Mouse (Mus musculus): ENCODE measurements at regions not wholly inside any gene's neighbourhood (a gene's known extent, or its start where the extent isn't known, plus 50 kb on each side); places are given as distances from the start of the nearest gene placed in this dataset. TPM values are rescaled to one million over a fixed set of nuclear protein-coding genes. Genes with fewer than 3 reads are reported as not detected.

GRCm38 (mm10) chr1:190250574-190251246 lies 80.2 kb upstream of the Prox1 start:
- H3K4me3 ChIP-seq, result no peak overlapping the region
- no peak overlapping the region for H3K27ac ChIP-seq
- WGBS, result 42% methylated on average over 13 of the region's 13 CpGs
- no peak overlapping the region for H3K4me2 ChIP-seq (replicated peaks)
- H3K9me3 ChIP-seq, result peaks cover 10% of the 10 kb centered on the region; the same call in 1 of the 2 replicates
- H3K27me3 ChIP-seq, result no peaks in the 10 kb centered on the region
- no peak for ATAC-seq (ENCODE audit: insufficient number of reproducible peaks, insufficient read depth, low FRiP score, low TSS enrichment)
- H3K36me3 ChIP-seq, result no peaks in the 10 kb centered on the region
- 0 out of 2 replicates have a peak, but pooled peaks cover 3% of the 10 kb centered on the region for H3K4me1 ChIP-seq
- no peak overlapping the region for H3K9ac ChIP-seq

GRCm38 (mm10) chr1:190242526-190242925 lies 72.0 kb upstream of the Prox1 start:
- no peak overlapping the region for H3K27ac ChIP-seq
- H3K4me1 ChIP-seq, result no peaks in the 10 kb centered on the region
- ATAC-seq (ENCODE audit: insufficient number of reproducible peaks, insufficient read depth, low FRiP score, low TSS enrichment), result no peak
- WGBS, result 84% methylated on average over 7 of the region's 7 CpGs
- no peak overlapping the region for H3K4me2 ChIP-seq (replicated peaks)
- H3K9ac ChIP-seq, result no peak overlapping the region
- H3K36me3 ChIP-seq, result no peaks in the 10 kb centered on the region
- H3K27me3 ChIP-seq, result no peaks in the 10 kb centered on the region
- no peak overlapping the region for H3K4me3 ChIP-seq
- H3K9me3 ChIP-seq, result no peaks in the 10 kb centered on the region

DNA sequence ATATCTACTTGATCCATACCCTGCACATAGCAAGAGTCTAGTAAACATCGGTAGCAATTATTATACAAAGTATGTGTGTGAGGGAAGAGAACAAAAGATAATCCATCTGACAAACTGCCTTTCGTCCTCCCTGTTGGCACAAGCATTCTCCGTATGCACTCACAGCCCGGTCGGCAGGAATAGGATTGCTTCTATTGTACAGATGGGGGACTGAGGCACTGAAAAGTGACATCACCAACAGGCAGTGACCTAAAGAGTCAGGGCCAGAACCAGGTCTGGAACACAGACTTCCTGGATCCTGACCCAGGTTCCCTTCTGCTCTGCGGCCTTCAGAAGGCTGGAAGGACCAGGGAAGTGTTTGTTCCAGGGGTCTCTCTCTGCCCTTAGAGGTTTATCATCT lies 69.3 kb upstream of the Prox1 start:
- H3K4me3 ChIP-seq, result no peak overlapping the region
- H3K4me2 ChIP-seq (replicated peaks), result no peak overlapping the region
- H3K27me3 ChIP-seq, result no peaks in the 10 kb centered on the region
- WGBS, result 87% methylated on average over 6 of the region's 6 CpGs
- H3K9me3 ChIP-seq, result no peaks in the 10 kb centered on the region
- ATAC-seq (ENCODE audit: insufficient number of reproducible peaks, insufficient read depth, low FRiP score, low TSS enrichment), result no peak
- H3K27ac ChIP-seq, result no peak overlapping the region
- H3K4me1 ChIP-seq, result no peaks in the 10 kb centered on the region
- no peak overlapping the region for H3K9ac ChIP-seq
- H3K36me3 ChIP-seq, result no peaks in the 10 kb centered on the region

DNA sequence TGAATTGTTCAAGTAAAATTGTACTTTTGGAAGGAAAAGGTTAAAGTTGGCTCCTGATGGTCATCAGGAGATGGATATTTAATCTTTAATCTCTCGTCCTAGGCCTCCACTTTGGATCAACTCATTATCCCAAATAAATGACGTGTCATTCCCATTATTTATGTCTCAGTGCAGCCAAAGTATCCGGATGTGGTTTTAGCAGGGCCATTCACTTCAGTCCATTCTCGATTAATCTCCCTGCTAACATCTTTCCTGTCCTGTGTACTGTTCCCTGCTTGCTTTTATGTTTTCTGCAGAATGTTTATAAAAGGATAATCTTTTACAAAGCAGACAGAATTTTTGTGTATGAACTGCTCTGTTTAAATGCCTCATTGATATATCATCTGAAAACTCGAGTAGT lies 60.4 kb upstream of the Prox1 start:
- H3K4me3 ChIP-seq, result no peak overlapping the region
- H3K9me3 ChIP-seq, result peaks cover 2% of the 10 kb centered on the region; the same call in 1 of the 2 replicates
- H3K27me3 ChIP-seq, result no peaks in the 10 kb centered on the region
- no peaks in the 10 kb centered on the region for H3K36me3 ChIP-seq
- no peak overlapping the region for H3K9ac ChIP-seq
- WGBS, result 71% methylated on average over 5 of the region's 5 CpGs
- no peak overlapping the region for H3K27ac ChIP-seq
- no peak for ATAC-seq (ENCODE audit: insufficient number of reproducible peaks, insufficient read depth, low FRiP score, low TSS enrichment)
- H3K4me2 ChIP-seq (replicated peaks), result no peak overlapping the region
- no peaks in the 10 kb centered on the region for H3K4me1 ChIP-seq

- ATAC-seq (ENCODE audit: insufficient number of reproducible peaks, insufficient read depth, low FRiP score, low TSS enrichment), result no peak
- H3K27me3 ChIP-seq, result no peaks in the 10 kb centered on the region
- H3K27ac ChIP-seq, result no peak overlapping the region
- H3K4me1 ChIP-seq, result no peaks in the 10 kb centered on the region
- peaks cover 8% of the 10 kb centered on the region for H3K9me3 ChIP-seq
- H3K4me3 ChIP-seq, result no peak overlapping the region
- no peak overlapping the region for H3K4me2 ChIP-seq (replicated peaks)
- 80% methylated on average over 9 of the region's 9 CpGs for whole genome bisulfite sequencing
- no peak overlapping the region for H3K9ac ChIP-seq
- H3K36me3 ChIP-seq, result no peaks in the 10 kb centered on the region
Measured at GRCm38 (mm10) chr1:190220417-190220816, 49.9 kb upstream of the Prox1 start.

Small RNA genes lying in the stretch of these regions (microRNA-seq; reads per million reads assigned to microRNA genes)
- gene Gm47294, result not detected

Data from embryonic facial prominence, embryonic 12.5 days (tissue).